12 mouse cellular contexts compared by ENCODE assay signal in the genomic region with DNA sequence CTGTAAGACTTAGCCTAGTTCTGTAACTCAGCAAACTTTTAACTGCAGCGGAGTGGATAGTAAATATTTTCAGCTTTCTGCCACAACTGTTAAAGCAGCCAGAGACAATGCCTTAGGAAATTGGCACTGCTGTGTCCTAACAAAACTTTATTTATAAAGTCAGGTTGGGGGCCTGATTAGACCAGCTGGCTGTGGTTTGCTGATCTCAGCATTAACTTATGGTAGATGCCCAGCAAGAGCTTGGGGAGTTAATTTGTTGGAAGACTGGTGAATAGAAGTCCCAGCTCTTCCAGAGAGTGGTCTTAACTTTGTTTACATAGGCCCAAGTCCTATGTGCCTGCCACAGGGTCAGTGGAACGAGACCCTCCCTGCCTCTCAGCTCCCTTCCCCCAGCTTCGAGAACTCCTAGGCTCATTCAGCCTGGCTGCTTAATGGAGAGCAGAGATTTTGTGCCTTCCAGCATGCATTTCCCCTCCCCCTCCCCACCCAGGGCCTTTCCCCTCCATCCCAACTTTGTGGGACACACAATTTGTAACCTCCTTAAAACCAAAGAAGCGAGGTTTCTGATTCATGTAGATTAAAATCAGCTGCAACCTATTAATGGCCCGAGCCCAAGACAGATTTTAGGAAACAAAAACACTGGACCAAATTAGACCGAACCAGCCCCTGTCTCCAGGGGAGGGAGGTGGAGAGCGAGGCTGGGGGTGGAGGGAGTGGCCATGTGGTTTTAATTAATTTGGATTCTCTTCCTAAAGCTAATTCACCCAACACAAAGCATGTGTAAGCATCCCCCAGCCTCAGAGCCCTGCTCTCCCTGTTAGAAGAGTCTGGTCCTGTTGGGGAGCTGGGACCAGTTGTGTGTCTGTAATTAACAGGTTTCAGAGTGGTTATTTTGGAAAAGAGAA.
DNase-seq lines count a peak whose midpoint lies in the region; ATAC-seq and TF ChIP-seq lines count a peak whose summit lies in the region.
"Had no signal": no experiment of that assay in that cellular context is flagged by ENCODE, and none has a peak within 500 bp of the region (broad histone marks: within the 10 kb centered on the region; RNA-seq: fewer than 3 reads in every experiment).

No protein-coding gene starts in this region.

- no peak for TF ChIP-seq POLR2A in ES-Bruce4 (IDR thresholded peaks at IDR 0.05; ENCODE audit: insufficient read depth, low read length)

- DNase-seq in hindbrain, postnatal 0 days (ENCODE audit: low spot score), result no peak
- DNase-seq in hindbrain, embryonic 14.5 days (ENCODE audit: low spot score), result no peak
- peak; percentile 57 for DNase-seq in embryo, embryonic 11.5 days (ENCODE audit: low read depth, low spot score)
- DNase-seq in limb, embryonic 11.5 days (ENCODE audit: low spot score), result peak; percentile 82
- DNase-seq in layer of hippocampus, postnatal 36 days, result no peak
- DNase-seq in frontal cortex, postnatal 36 days (ENCODE audit: low spot score in 2 of 2), result no peak
- DNase-seq in c-Kit-positive CD71-positive TER-119-positive erythroid progenitor cells, embryonic 14.5 days (ENCODE audit: low spot score), result no peak
- DNase-seq: adrenal gland, postnatal 36 days; lung, adult 2 months had no signal

- H3K4me2 ChIP-seq in hindbrain, postnatal 0 days (ENCODE audit: low read depth, low read length), result no peak overlapping the region
- no peak overlapping the region for H3K4me2 ChIP-seq in hindbrain, embryonic 14.5 days (replicated peaks)
- H3K4me2 ChIP-seq in limb, embryonic 11.5 days (ENCODE audit: low read depth, severe bottlenecking), result no peak overlapping the region; the same call in 1 of the 2 replicates
- H3K4me2 ChIP-seq: heart, embryonic 15.5 days had no signal

- ATAC-seq in hindbrain, postnatal 0 days, result no peak
- ATAC-seq in hindbrain, embryonic 14.5 days (ENCODE audit: low FRiP score), result no peak
- peak; percentile 70 for ATAC-seq in limb, embryonic 11.5 days (ENCODE audit: insufficient number of reproducible peaks, low FRiP score, low TSS enrichment, low read depth)

- no peak for TF ChIP-seq CTCF in hindbrain, postnatal 0 days (IDR thresholded peaks at IDR 0.05; ENCODE audit: low read depth)
- no peak for TF ChIP-seq CTCF in ES-Bruce4 (IDR thresholded peaks at IDR 0.05; ENCODE audit: low read depth, low read length)

- 55% methylated on average over 7 of the region's 7 CpGs for WGBS in hindbrain, postnatal 0 days
- WGBS in hindbrain, embryonic 14.5 days, result 31% methylated on average over 7 of the region's 7 CpGs
- WGBS in limb, embryonic 11.5 days, result 18% methylated on average over 7 of the region's 7 CpGs

- H3K4me3 ChIP-seq in hindbrain, postnatal 0 days (ENCODE audit: low read length), result no peak overlapping the region
- H3K4me3 ChIP-seq in hindbrain, embryonic 14.5 days (replicated peaks; ENCODE audit: low read length), result no peak overlapping the region
- no peak overlapping the region for H3K4me3 ChIP-seq in ES-Bruce4 (ENCODE audit: low read depth, low read length)
- no peak overlapping the region for H3K4me3 ChIP-seq in limb, embryonic 11.5 days (ENCODE audit: low read depth, low read length)
- H3K4me3 ChIP-seq: heart, embryonic 15.5 days; layer of hippocampus, adult 2 months had no signal

- no peaks in the 10 kb centered on the region for H3K36me3 ChIP-seq in hindbrain, postnatal 0 days (ENCODE audit: insufficient read depth, low read length)
- no peaks in the 10 kb centered on the region for H3K36me3 ChIP-seq in hindbrain, embryonic 14.5 days (replicated peaks; ENCODE audit: control insufficient read depth, insufficient read depth)
- no peaks in the 10 kb centered on the region for H3K36me3 ChIP-seq in ES-Bruce4 (ENCODE audit: control insufficient read depth, insufficient read depth, low read length, poor library complexity, severe bottlenecking)
- H3K36me3 ChIP-seq in limb, embryonic 11.5 days (ENCODE audit: control insufficient read depth, insufficient read depth, low read length), result no peaks in the 10 kb centered on the region
- H3K36me3 ChIP-seq: heart, embryonic 15.5 days had no signal

- H3K4me1 ChIP-seq in hindbrain, postnatal 0 days (ENCODE audit: insufficient read depth, low read length), result peaks cover 9% of the 10 kb centered on the region; the same call in 1 of the 2 replicates
- peaks cover 3% of the 10 kb centered on the region for H3K4me1 ChIP-seq in hindbrain, embryonic 14.5 days (replicated peaks; ENCODE audit: control insufficient read depth, insufficient read depth, low read length)
- no peaks in the 10 kb centered on the region for H3K4me1 ChIP-seq in ES-Bruce4 (ENCODE audit: control insufficient read depth, insufficient read depth, low read length)
- H3K4me1 ChIP-seq in limb, embryonic 11.5 days (ENCODE audit: control insufficient read depth, insufficient read depth, low read length), result peaks cover 66% of the 10 kb centered on the region

- 0 out of 2 replicates have a peak overlapping the region, but pooled peaks have one; percentile 11 for H3K27ac ChIP-seq in hindbrain, postnatal 0 days
- no peak overlapping the region for H3K27ac ChIP-seq in hindbrain, embryonic 14.5 days
- H3K27ac ChIP-seq in ES-Bruce4 (ENCODE audit: insufficient read depth, low read length), result no peak overlapping the region
- peak overlapping the region; percentile 89 for H3K27ac ChIP-seq in limb, embryonic 11.5 days (replicated peaks; ENCODE audit: low read depth, low read length)
- H3K27ac ChIP-seq: heart, embryonic 15.5 days; layer of hippocampus, adult 2 months had no signal

- TF ChIP-seq EP300 in ES-Bruce4 (IDR thresholded peaks at IDR 0.05; ENCODE audit: insufficient read depth, low read depth, low read length), result 0 out of 2 replicates have a peak, but pooled peaks have one; percentile 17

- H3K27me3 ChIP-seq in hindbrain, postnatal 0 days (ENCODE audit: insufficient read depth, low read length), result no peaks in the 10 kb centered on the region
- no peaks in the 10 kb centered on the region for H3K27me3 ChIP-seq in hindbrain, embryonic 14.5 days (ENCODE audit: control insufficient read depth, insufficient read depth, low read length)
- H3K27me3 ChIP-seq in ES-Bruce4 (ENCODE audit: control insufficient read depth, insufficient read depth, low read length, poor library complexity, severe bottlenecking), result no peaks in the 10 kb centered on the region
- no peaks in the 10 kb centered on the region for H3K27me3 ChIP-seq in limb, embryonic 11.5 days (ENCODE audit: control insufficient read depth, insufficient read depth, low read length)
- H3K27me3 ChIP-seq: heart, embryonic 15.5 days had no signal

- H3K9ac ChIP-seq in hindbrain, postnatal 0 days (replicated peaks; ENCODE audit: low read length), result no peak overlapping the region
- no peak overlapping the region for H3K9ac ChIP-seq in hindbrain, embryonic 14.5 days
- no peak overlapping the region for H3K9ac ChIP-seq in ES-Bruce4 (ENCODE audit: low read depth, poor library complexity, severe bottlenecking)
- H3K9ac ChIP-seq in limb, embryonic 11.5 days (ENCODE audit: low read length), result peak overlapping the region; percentile 30; the same call in 1 of the 2 replicates
- H3K9ac ChIP-seq: heart, embryonic 15.5 days had no signal

- no peaks in the 10 kb centered on the region for H3K9me3 ChIP-seq in hindbrain, postnatal 0 days (ENCODE audit: low read length)
- H3K9me3 ChIP-seq in hindbrain, embryonic 14.5 days (ENCODE audit: control insufficient read depth, low read length), result no peaks in the 10 kb centered on the region
- no peaks in the 10 kb centered on the region for H3K9me3 ChIP-seq in ES-Bruce4 (replicated peaks; ENCODE audit: control insufficient read depth, insufficient read depth, low read length, poor library complexity, severe bottlenecking)
- no peaks in the 10 kb centered on the region for H3K9me3 ChIP-seq in limb, embryonic 11.5 days (ENCODE audit: control insufficient read depth, low read length)
- H3K9me3 ChIP-seq: heart, embryonic 15.5 days had no signal

Comparison
In these comparisons a context has a peak if more than half of its experiments do, and no peak if none do; other contexts are left out.
1. H3K27ac ChIP-seq: peak in hindbrain, postnatal 0 days (single experiment) and limb, embryonic 11.5 days (single experiment); none in hindbrain, embryonic 14.5 days (single experiment) and ES-Bruce4 (single experiment).
2. DNase-seq: peak in embryo, embryonic 11.5 days (single experiment) and limb, embryonic 11.5 days (single experiment); none in hindbrain, postnatal 0 days (single experiment), hindbrain, embryonic 14.5 days (single experiment), layer of hippocampus, postnatal 36 days (0 of 2), frontal cortex, postnatal 36 days (0 of 2) and c-Kit-positive CD71-positive TER-119-positive erythroid progenitor cells, embryonic 14.5 days (single experiment).